Mouse (Mus musculus): ENCODE data around the gene Nfkb1. TPM values are rescaled to one million over a fixed set of nuclear protein-coding genes. Genes with fewer than 3 reads are reported as not detected.

Nfkb1 gene
- total and polyA plus RNA-seq, 3 experiments: 44.8 to 93.6 (median 59.9) TPM

- Histone ChIP-seq H3K36me3 (ENCODE audit: control insufficient read depth in 1 of 2, insufficient read depth in 2 of 2, low read length in 2 of 2) (peaks cover 0 to 25% of the 10 kb centered on the region in 2 experiments; a peak in 2 of 4 replicates), H3K9ac (ENCODE audit: control insufficient read depth, low read depth, low read length, poor library complexity, severe bottlenecking) (no peak overlapping the region), H3K27me3 (ENCODE audit: control insufficient read depth in 1 of 2, insufficient read depth in 2 of 2, low read length in 2 of 2) (no peaks in the 10 kb centered on the region), H3K79me2 (ENCODE audit: control insufficient read depth, insufficient read depth, low read length, poor library complexity) (peaks cover 12% of the 10 kb centered on the region), H3K4me3 (ENCODE audit: control insufficient read depth in 1 of 2, insufficient read depth in 1 of 2, low read depth in 2 of 2, low read length in 2 of 2) (no peak overlapping the region), H3K9me3 (replicated peaks; ENCODE audit: insufficient read depth, low read length) (no peaks in the 10 kb centered on the region), H3K4me1 (ENCODE audit: control insufficient read depth in 1 of 2, insufficient read depth in 2 of 2, low read length in 2 of 2) (peaks cover 8 to 12% of the 10 kb centered on the region in 2 experiments; a peak in 3 of 4 replicates), H3K27ac (ENCODE audit: control insufficient read depth, low read depth, low read length) (no peak overlapping the region)
- DNase-seq (ENCODE audit: low read depth, low spot score): no peak
- TF ChIP-seq MAFK (IDR thresholded peaks at IDR 0.05; ENCODE audit: borderline replicate concordance, low read depth, low read length) (no peak), CHD1 (IDR thresholded peaks at IDR 0.05; ENCODE audit: low read depth, low read length) (no peak), USF2 (IDR thresholded peaks at IDR 0.05; ENCODE audit: borderline replicate concordance in 1 of 2, insufficient read depth in 1 of 2, low read depth in 1 of 2, low read length in 2 of 2) (no peak), HCFC1 (IDR thresholded peaks at IDR 0.05; ENCODE audit: low read depth, low read length) (no peak), NRF1 (IDR thresholded peaks at IDR 0.05; ENCODE audit: insufficient read depth, low read depth, low read length, poor library complexity, severe bottlenecking) (no peak), ETS1 (IDR thresholded peaks at IDR 0.05; ENCODE audit: low read depth, low read length) (no peak), JUND (IDR thresholded peaks at IDR 0.05; ENCODE audit: low read depth, low read length) (no peak), ZKSCAN1 (IDR thresholded peaks at IDR 0.05; ENCODE audit: low read depth, low read length) (no peak), POLR2AphosphoS5 (IDR thresholded peaks at IDR 0.05; ENCODE audit: borderline replicate concordance, low read depth, low read length) (no peak), ZC3H11A (IDR thresholded peaks at IDR 0.05; ENCODE audit: low read depth, low read length) (no peak)
Measured at GRCm38 (mm10) chr3:135682240-135682639, 9.1 kb downstream of the Nfkb1 start.

GRCm38 (mm10) chr3:135681272-135681783 lies 10.0 kb downstream of the Nfkb1 start:
- no peak for DNase-seq (ENCODE audit: low read depth, low spot score)
- Histone ChIP-seq H3K9ac (ENCODE audit: control insufficient read depth, low read depth, low read length, poor library complexity, severe bottlenecking) (no peak overlapping the region), H3K36me3 (ENCODE audit: control insufficient read depth in 1 of 2, insufficient read depth in 2 of 2, low read length in 2 of 2) (peaks cover 0 to 22% of the 10 kb centered on the region in 2 experiments; a peak in 2 of 4 replicates), H3K9me3 (replicated peaks; ENCODE audit: insufficient read depth, low read length) (no peaks in the 10 kb centered on the region), H3K27ac (ENCODE audit: control insufficient read depth, low read depth, low read length) (no peak overlapping the region), H3K27me3 (ENCODE audit: control insufficient read depth in 1 of 2, insufficient read depth in 2 of 2, low read length in 2 of 2) (no peaks in the 10 kb centered on the region), H3K79me2 (ENCODE audit: control insufficient read depth, insufficient read depth, low read length, poor library complexity) (peaks cover 12% of the 10 kb centered on the region), H3K4me3 (ENCODE audit: control insufficient read depth in 1 of 2, insufficient read depth in 1 of 2, low read depth in 2 of 2, low read length in 2 of 2) (no peak overlapping the region), H3K4me1 (ENCODE audit: control insufficient read depth in 1 of 2, insufficient read depth in 2 of 2, low read length in 2 of 2) (peaks cover 6 to 7% of the 10 kb centered on the region in 2 experiments; a peak in 3 of 4 replicates)
- no peak for TF ChIP-seq GABPA (IDR thresholded peaks at IDR 0.05; ENCODE audit: low read depth, low read length)
- TF ChIP-seq CTCF (IDR thresholded peaks at IDR 0.05 in 2 of 3, conservative IDR thresholded peaks at IDR 0.05 in 1 of 3; ENCODE audit: control insufficient read depth in 1 of 3, insufficient read depth in 1 of 3, low read depth in 2 of 3, low read length in 3 of 3, poor library complexity in 1 of 3, severe bottlenecking in 1 of 3): no peak
- TF ChIP-seq NRF1 (IDR thresholded peaks at IDR 0.05; ENCODE audit: insufficient read depth, low read depth, low read length, poor library complexity, severe bottlenecking): no peak
- TF ChIP-seq UBTF (IDR thresholded peaks at IDR 0.05; ENCODE audit: borderline replicate concordance, insufficient read depth, low read depth, low read length): no peak
- TF ChIP-seq ETS1 (IDR thresholded peaks at IDR 0.05; ENCODE audit: low read depth, low read length): no peak
- TF ChIP-seq JUND (IDR thresholded peaks at IDR 0.05; ENCODE audit: low read depth, low read length): no peak
- TF ChIP-seq USF1 (IDR thresholded peaks at IDR 0.05; ENCODE audit: low read depth, low read length): no peak
- no peak for TF ChIP-seq NELFE (IDR thresholded peaks at IDR 0.05; ENCODE audit: low read depth, low read length)
- no peak for TF ChIP-seq USF2 (IDR thresholded peaks at IDR 0.05; ENCODE audit: borderline replicate concordance in 1 of 2, insufficient read depth in 1 of 2, low read depth in 1 of 2, low read length in 2 of 2)
- TF ChIP-seq MEF2A (IDR thresholded peaks at IDR 0.05; ENCODE audit: extremely low read depth, insufficient replicate concordance, low read depth, low read length, poor library complexity, severe bottlenecking): no peak
- no peak for TF ChIP-seq HCFC1 (IDR thresholded peaks at IDR 0.05; ENCODE audit: low read depth, low read length)
- TF ChIP-seq RCOR1 (IDR thresholded peaks at IDR 0.05; ENCODE audit: low read depth, low read length): no peak
- no peak for TF ChIP-seq MXI1 (IDR thresholded peaks at IDR 0.05; ENCODE audit: low read depth, low read length)
- no peak for TF ChIP-seq MAZ (IDR thresholded peaks at IDR 0.05; ENCODE audit: low read depth, low read length)
- no peak for TF ChIP-seq SMC3 (IDR thresholded peaks at IDR 0.05; ENCODE audit: low read depth, low read length)

All from MEL (cell line).